Mouse (Mus musculus): ENCODE measurements around the gene Sdccag8. TPM values are rescaled to one million over a fixed set of nuclear protein-coding genes. Genes with fewer than 3 reads are reported as not detected.

Sdccag8 gene
- polyA plus RNA-seq, 1 experiment from 2014 or later, result 8.6 TPM

GRCm38 (mm10) chr1:176848613-176849290, 34.3 kb downstream of the Sdccag8 start:
- Histone ChIP-seq H3K4me2 (no peak overlapping the region), H3K9me3 (replicated peaks) (no peaks in the 10 kb centered on the region; the same call in 1 of the 2 replicates), H3K27me3 (no peaks in the 10 kb centered on the region), H3K36me3 (0 out of 2 replicates have a peak, but pooled peaks cover 3% of the 10 kb centered on the region), H3K27ac (no peak overlapping the region), H3K4me1 (replicated peaks) (no peaks in the 10 kb centered on the region), H3K9ac (no peak overlapping the region), H3K4me3 (no peak overlapping the region)
- WGBS, result 79% methylated on average over 11 of the region's 11 CpGs
- ATAC-seq (replicated peaks; ENCODE audit: insufficient number of reproducible peaks, insufficient read depth, low FRiP score, low read depth), result no peak

- ATAC-seq (replicated peaks; ENCODE audit: insufficient number of reproducible peaks, insufficient read depth, low FRiP score, low read depth), result no peak
- no peak overlapping the region for H3K4me2 ChIP-seq
- no peak overlapping the region for H3K4me3 ChIP-seq
- no peaks in the 10 kb centered on the region for H3K4me1 ChIP-seq (replicated peaks)
- H3K9ac ChIP-seq, result no peak overlapping the region
- H3K27ac ChIP-seq, result no peak overlapping the region
- H3K9me3 ChIP-seq (replicated peaks), result no peaks in the 10 kb centered on the region; the same call in 1 of the 2 replicates
- 76% methylated on average over 2 of the region's 2 CpGs for WGBS
- H3K36me3 ChIP-seq, result 0 out of 2 replicates have a peak, but pooled peaks cover 3% of the 10 kb centered on the region
- no peaks in the 10 kb centered on the region for H3K27me3 ChIP-seq
Measured at GRCm38 (mm10) chr1:176849377-176849776, 34.9 kb downstream of the Sdccag8 start.

- no peaks in the 10 kb centered on the region; the same call in 1 of the 2 replicates for H3K36me3 ChIP-seq
- H3K9me3 ChIP-seq (replicated peaks), result no peaks in the 10 kb centered on the region; the same call in 1 of the 2 replicates
- H3K4me2 ChIP-seq, result no peak overlapping the region
- no peaks in the 10 kb centered on the region for H3K4me1 ChIP-seq (replicated peaks)
- H3K4me3 ChIP-seq, result no peak overlapping the region
- no peaks in the 10 kb centered on the region for H3K27me3 ChIP-seq
- ATAC-seq (replicated peaks; ENCODE audit: insufficient number of reproducible peaks, insufficient read depth, low FRiP score, low read depth), result no peak
- no peak overlapping the region for H3K9ac ChIP-seq
- H3K27ac ChIP-seq, result no peak overlapping the region
- 90% methylated on average over 7 of the region's 7 CpGs for WGBS
Measured at GRCm38 (mm10) chr1:176851401-176851800, 36.9 kb downstream of the Sdccag8 start.

GRCm38 (mm10) chr1:176852813-176853590, 38.5 kb downstream of the Sdccag8 start:
- no peaks in the 10 kb centered on the region; the same call in 1 of the 2 replicates for H3K36me3 ChIP-seq
- H3K27me3 ChIP-seq, result no peaks in the 10 kb centered on the region
- no peak for ATAC-seq (replicated peaks; ENCODE audit: insufficient number of reproducible peaks, insufficient read depth, low FRiP score, low read depth)
- H3K4me1 ChIP-seq (replicated peaks), result no peaks in the 10 kb centered on the region
- H3K27ac ChIP-seq, result no peak overlapping the region
- no peak overlapping the region for H3K9ac ChIP-seq
- WGBS, result 87% methylated on average over 9 of the region's 9 CpGs
- no peak overlapping the region for H3K4me2 ChIP-seq
- no peaks in the 10 kb centered on the region; the same call in 1 of the 2 replicates for H3K9me3 ChIP-seq (replicated peaks)
- H3K4me3 ChIP-seq, result no peak overlapping the region

- 59% methylated on average over 9 of the region's 9 CpGs for WGBS
- Histone ChIP-seq H3K9me3 (replicated peaks) (no peaks in the 10 kb centered on the region), H3K27me3 (no peaks in the 10 kb centered on the region), H3K36me3 (no peaks in the 10 kb centered on the region), H3K9ac (no peak overlapping the region), H3K27ac (no peak overlapping the region), H3K4me3 (no peak overlapping the region), H3K4me1 (replicated peaks) (peaks cover 2% of the 10 kb centered on the region; the same call in 1 of the 2 replicates), H3K4me2 (no peak overlapping the region)
- ATAC-seq (replicated peaks; ENCODE audit: insufficient number of reproducible peaks, insufficient read depth, low FRiP score, low read depth), result no peak
Measured at GRCm38 (mm10) chr1:176861981-176862644, 47.7 kb downstream of the Sdccag8 start.

- H3K9me3 ChIP-seq (replicated peaks), result no peaks in the 10 kb centered on the region
- H3K4me1 ChIP-seq (replicated peaks), result peaks cover 2% of the 10 kb centered on the region
- 92% methylated on average over 11 of the region's 11 CpGs for WGBS
- no peak overlapping the region for H3K9ac ChIP-seq
- ATAC-seq (replicated peaks; ENCODE audit: insufficient number of reproducible peaks, insufficient read depth, low FRiP score, low read depth), result no peak
- no peak overlapping the region for H3K4me2 ChIP-seq
- no peak overlapping the region for H3K27ac ChIP-seq
- no peak overlapping the region for H3K4me3 ChIP-seq
- no peaks in the 10 kb centered on the region for H3K27me3 ChIP-seq
- no peaks in the 10 kb centered on the region for H3K36me3 ChIP-seq
Measured at GRCm38 (mm10) chr1:176870501-176870900, 56.0 kb downstream of the Sdccag8 start.

GRCm38 (mm10) chr1:176871975-176872374, 57.5 kb downstream of the Sdccag8 start:
- ATAC-seq (replicated peaks; ENCODE audit: insufficient number of reproducible peaks, insufficient read depth, low FRiP score, low read depth), result no peak
- no peak overlapping the region for H3K4me2 ChIP-seq
- no peaks in the 10 kb centered on the region for H3K27me3 ChIP-seq
- no peak overlapping the region for H3K9ac ChIP-seq
- no peak overlapping the region for H3K27ac ChIP-seq
- WGBS, result 28% methylated on average over 3 of the region's 3 CpGs
- H3K4me3 ChIP-seq, result no peak overlapping the region
- H3K9me3 ChIP-seq (replicated peaks), result no peaks in the 10 kb centered on the region
- no peaks in the 10 kb centered on the region; the same call in 1 of the 2 replicates for H3K4me1 ChIP-seq (replicated peaks)
- no peaks in the 10 kb centered on the region for H3K36me3 ChIP-seq

GRCm38 (mm10) chr1:176873463-176873862, 59.0 kb downstream of the Sdccag8 start:
- Histone ChIP-seq H3K27ac (no peak overlapping the region), H3K27me3 (no peaks in the 10 kb centered on the region), H3K4me1 (replicated peaks) (no peaks in the 10 kb centered on the region; the same call in 1 of the 2 replicates), H3K4me3 (no peak overlapping the region), H3K9me3 (replicated peaks) (no peaks in the 10 kb centered on the region), H3K4me2 (no peak overlapping the region), H3K36me3 (no peaks in the 10 kb centered on the region), H3K9ac (no peak overlapping the region)
- WGBS, result 80% methylated on average over 9 of the region's 9 CpGs
- ATAC-seq (replicated peaks; ENCODE audit: insufficient number of reproducible peaks, insufficient read depth, low FRiP score, low read depth), result no peak

GRCm38 (mm10) chr1:176874155-176874554, 59.7 kb downstream of the Sdccag8 start:
- Histone ChIP-seq H3K9ac (no peak overlapping the region), H3K36me3 (no peaks in the 10 kb centered on the region), H3K4me3 (no peak overlapping the region), H3K4me1 (replicated peaks) (no peaks in the 10 kb centered on the region; the same call in 1 of the 2 replicates), H3K9me3 (replicated peaks) (no peaks in the 10 kb centered on the region), H3K27me3 (no peaks in the 10 kb centered on the region), H3K4me2 (no peak overlapping the region), H3K27ac (no peak overlapping the region)
- no peak for ATAC-seq (replicated peaks; ENCODE audit: insufficient number of reproducible peaks, insufficient read depth, low FRiP score, low read depth)

GRCm38 (mm10) chr1:176877756-176878155, 63.3 kb downstream of the Sdccag8 start:
- Histone ChIP-seq H3K4me1 (replicated peaks) (no peaks in the 10 kb centered on the region), H3K36me3 (no peaks in the 10 kb centered on the region), H3K4me2 (no peak overlapping the region), H3K9ac (no peak overlapping the region), H3K27ac (no peak overlapping the region), H3K4me3 (no peak overlapping the region), H3K27me3 (no peaks in the 10 kb centered on the region), H3K9me3 (replicated peaks) (no peaks in the 10 kb centered on the region)
- ATAC-seq (replicated peaks; ENCODE audit: insufficient number of reproducible peaks, insufficient read depth, low FRiP score, low read depth), result no peak
- WGBS, result 36% methylated on average over 3 of the region's 3 CpGs

- Histone ChIP-seq H3K4me2 (no peak overlapping the region), H3K9me3 (replicated peaks) (no peaks in the 10 kb centered on the region)
- 59% methylated on average over 2 of the region's 2 CpGs for whole genome bisulfite sequencing
Measured at GRCm38 (mm10) chr1:176879005-176879404, 64.5 kb downstream of the Sdccag8 start.

More at GRCm38 (mm10) chr1:176879005-176879404, 64.5 kb downstream of the Sdccag8 start:
- Histone ChIP-seq H3K4me1 (replicated peaks) (no peaks in the 10 kb centered on the region), H3K27ac (no peak overlapping the region), H3K27me3 (no peaks in the 10 kb centered on the region), H3K9ac (no peak overlapping the region), H3K36me3 (no peaks in the 10 kb centered on the region), H3K4me3 (no peak overlapping the region)
- ATAC-seq (replicated peaks; ENCODE audit: insufficient number of reproducible peaks, insufficient read depth, low FRiP score, low read depth), result no peak

All from heart, embryonic 15.5 days (tissue).